Mouse (Mus musculus) kidney, postnatal 36 days (tissue): ENCODE results near the gene Insig2.

Experiments used
- DNase-seq, 2 experiments: peaks; one replicate each; pipeline ENCODE4 v3.0.0; 2021 to 2022; ENCODE audit warnings: mixed read lengths in 2 of 2

Gene Insig2

GRCm38 (mm10) chr1:121326591-121327343 lies 5.6 kb downstream of the Insig2 start:
- no peak for DNase-seq

GRCm38 (mm10) chr1:121323501-121323900 lies 8.9 kb downstream of the Insig2 start:
- DNase-seq, result no peak

GRCm38 (mm10) chr1:121314766-121315428 lies 17.5 kb downstream of the Insig2 start:
- no peak for DNase-seq

- no peak for DNase-seq
Observed at GRCm38 (mm10) chr1:121313181-121313580, 19.2 kb downstream of the Insig2 start.

GRCm38 (mm10) chr1:121312326-121312725 lies 20.1 kb downstream of the Insig2 start:
- no peak for DNase-seq

- no peak for DNase-seq
Observed at GRCm38 (mm10) chr1:121296717-121297255, 35.6 kb downstream of the Insig2 start.

GRCm38 (mm10) chr1:121293571-121293970 lies 38.8 kb downstream of the Insig2 start:
- no peak for DNase-seq

GRCm38 (mm10) chr1:121290841-121291240 lies 41.5 kb downstream of the Insig2 start:
- DNase-seq, result no peak

- DNase-seq, result no peak
Observed at GRCm38 (mm10) chr1:121290340-121290739, 42.0 kb downstream of the Insig2 start.

- DNase-seq, result peak; percentile 33 to 57
Observed at GRCm38 (mm10) chr1:121284197-121284596, 48.2 kb downstream of the Insig2 start.

GRCm38 (mm10) chr1:121280501-121280900 lies 51.9 kb downstream of the Insig2 start:
- DNase-seq, result no peak

- no peak for DNase-seq
Observed at GRCm38 (mm10) chr1:121278370-121278769, 54.0 kb downstream of the Insig2 start.

GRCm38 (mm10) chr1:121277466-121277865 lies 54.9 kb downstream of the Insig2 start:
- DNase-seq, result no peak

GRCm38 (mm10) chr1:121275961-121276506 lies 56.4 kb downstream of the Insig2 start:
- DNase-seq, result no peak

- DNase-seq, result no peak
Observed at GRCm38 (mm10) chr1:121260171-121260741, 72.1 kb downstream of the Insig2 start.
